Mouse (Mus musculus): ENCODE measurements around the gene Srgap2. TPM values are rescaled to one million over a fixed set of nuclear protein-coding genes. Genes with fewer than 3 reads are reported as not detected.

Gene Srgap2
- total RNA-seq, 2 experiments from 2014 or later: 40.3 to 42.2 TPM

GRCm38 (mm10) chr1:131419307-131419706, 107.8 kb downstream of the Srgap2 start:
- DNase-seq (ENCODE audit: low spot score in 2 of 2): no peak

DNA sequence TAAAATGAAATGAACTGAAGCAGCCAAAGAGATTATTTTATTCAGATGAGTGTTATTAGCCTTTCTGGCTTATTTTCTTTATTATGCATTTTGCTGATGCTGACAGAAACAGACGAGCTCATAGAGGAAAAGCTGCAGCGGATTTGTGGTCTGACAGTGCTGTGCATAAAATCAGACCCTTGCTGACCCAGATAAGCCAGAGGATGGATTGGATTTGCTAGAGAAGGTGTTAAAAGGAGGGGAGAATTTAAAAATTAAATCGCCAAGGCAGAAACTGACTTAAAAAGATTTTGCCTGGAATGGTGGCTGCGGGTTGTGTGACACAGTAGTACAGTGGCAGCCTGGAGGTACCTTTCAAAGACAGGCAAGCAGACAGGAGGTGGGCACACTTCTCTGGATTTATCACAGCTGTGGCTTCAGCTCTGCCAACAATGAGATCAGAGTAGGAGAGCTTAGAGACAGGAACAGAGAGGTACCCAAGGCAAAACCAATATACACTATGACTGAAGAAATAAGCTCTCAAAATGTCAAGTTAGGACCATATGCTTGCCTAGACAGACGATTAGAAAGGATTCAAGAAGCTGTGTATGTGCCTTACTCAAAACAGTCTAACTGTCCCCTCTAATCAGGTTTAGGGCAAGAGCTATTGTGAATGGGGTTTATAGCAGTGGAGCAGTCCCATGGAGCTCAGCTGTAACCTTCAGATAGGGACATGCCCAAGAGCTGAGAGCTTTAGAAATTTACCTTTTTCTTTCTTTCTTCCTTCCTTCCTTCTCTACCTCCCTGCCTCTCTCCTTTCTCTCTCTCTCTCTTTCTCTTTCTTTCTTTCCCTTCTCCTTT, 109.1 kb downstream of the Srgap2 start:
- DNase-seq (ENCODE audit: low spot score in 2 of 2): no peak

- no peak for DNase-seq (ENCODE audit: low spot score in 2 of 2)
These were observed 109.9 kb downstream of the Srgap2 start for GRCm38 (mm10) chr1:131417059-131417750.

- DNase-seq (ENCODE audit: low spot score in 2 of 2): no peak
These were observed 123.6 kb downstream of the Srgap2 start for GRCm38 (mm10) chr1:131403567-131403966.

DNA sequence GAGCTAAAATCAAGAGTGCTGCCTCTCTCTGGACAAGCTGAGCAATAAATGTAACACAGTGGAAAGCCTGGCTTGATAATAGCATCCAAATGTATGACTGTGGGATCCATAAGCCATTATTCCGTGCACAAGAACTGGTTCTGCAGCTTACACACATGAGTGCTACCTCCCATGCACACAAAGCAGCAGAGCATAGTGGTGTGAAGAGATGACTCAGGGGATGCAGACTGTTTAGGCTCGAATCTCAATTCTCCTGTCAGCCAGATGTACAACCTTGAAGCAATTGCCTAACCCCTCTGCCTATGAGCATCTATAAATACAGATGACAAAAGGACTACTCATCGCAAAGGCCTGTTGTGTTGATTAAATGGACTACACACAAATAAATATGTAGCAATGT, 126.3 kb downstream of the Srgap2 start:
- no peak for DNase-seq (ENCODE audit: low spot score in 2 of 2)

DNA sequence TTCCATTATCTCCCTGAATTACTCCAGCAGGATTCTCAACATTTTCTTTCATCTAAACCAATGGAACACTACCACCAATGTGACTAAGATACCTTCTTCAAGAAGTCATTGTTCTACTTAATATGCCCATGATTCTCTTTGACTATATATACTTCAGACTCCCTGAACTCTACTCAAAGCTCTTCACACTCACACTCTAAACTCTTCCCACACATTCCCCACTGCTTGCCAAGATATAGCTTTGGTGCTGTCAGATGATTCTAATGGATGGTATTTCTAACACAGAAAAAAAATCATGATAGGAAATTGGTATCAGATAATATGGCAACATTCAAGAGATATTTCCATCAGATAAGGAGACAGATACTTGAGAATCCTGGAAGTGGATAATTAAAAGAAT, 129.0 kb downstream of the Srgap2 start:
- DNase-seq (ENCODE audit: low spot score in 2 of 2): no peak

GRCm38 (mm10) chr1:131384406-131384805, 142.7 kb downstream of the Srgap2 start:
- DNase-seq (ENCODE audit: low spot score in 2 of 2): no peak

GRCm38 (mm10) chr1:131382184-131382583, 145.0 kb downstream of the Srgap2 start:
- DNase-seq (ENCODE audit: low spot score in 2 of 2): no peak

DNA sequence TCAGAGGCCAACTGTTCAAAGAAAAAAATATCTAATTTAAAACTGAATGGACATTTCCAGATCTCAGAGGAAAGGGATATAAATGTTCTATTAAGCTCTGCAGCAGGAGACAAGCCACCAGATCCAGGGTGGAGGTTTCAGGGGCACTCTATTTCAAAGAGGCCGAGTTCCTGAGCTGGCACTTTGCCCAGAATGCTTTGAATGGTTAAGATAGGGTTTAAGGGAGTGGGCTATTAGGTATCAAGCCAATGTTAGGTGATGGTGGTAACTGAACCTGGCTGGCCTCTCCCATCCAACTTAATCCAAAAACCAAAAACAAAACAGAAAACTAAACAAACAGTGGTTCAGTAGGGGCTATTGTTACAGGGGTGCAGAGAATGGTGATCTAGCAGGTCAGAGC, 146.9 kb downstream of the Srgap2 start:
- DNase-seq (ENCODE audit: low spot score in 2 of 2): no peak

DNA sequence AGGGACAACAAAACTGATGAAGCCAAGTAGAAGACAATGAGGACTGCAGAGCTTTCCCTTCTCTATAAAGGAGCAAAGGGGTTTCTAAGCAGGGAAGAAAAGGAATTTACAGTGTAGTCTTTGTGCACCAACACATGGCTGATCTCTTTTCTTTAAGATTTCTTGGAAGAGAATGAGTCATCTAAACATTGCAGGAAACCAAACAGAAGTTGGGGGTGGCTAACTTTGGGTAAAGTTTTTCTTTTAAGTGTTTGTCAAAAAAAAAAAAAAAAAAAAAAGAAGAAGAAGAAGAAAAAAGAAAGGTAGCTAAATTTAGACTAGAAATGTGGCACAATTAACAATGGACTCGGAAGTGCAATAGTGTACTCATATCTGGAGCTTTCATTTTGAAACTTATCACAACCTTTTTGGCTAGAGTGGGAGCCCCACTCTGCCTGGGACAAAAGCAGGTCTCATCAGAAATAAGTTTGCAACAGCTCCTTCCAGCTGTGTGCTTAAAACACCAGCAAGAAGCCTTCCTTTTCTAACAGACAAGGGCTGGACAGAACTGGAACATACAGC, 148.2 kb downstream of the Srgap2 start:
- DNase-seq (ENCODE audit: low spot score in 2 of 2): no peak

DNA sequence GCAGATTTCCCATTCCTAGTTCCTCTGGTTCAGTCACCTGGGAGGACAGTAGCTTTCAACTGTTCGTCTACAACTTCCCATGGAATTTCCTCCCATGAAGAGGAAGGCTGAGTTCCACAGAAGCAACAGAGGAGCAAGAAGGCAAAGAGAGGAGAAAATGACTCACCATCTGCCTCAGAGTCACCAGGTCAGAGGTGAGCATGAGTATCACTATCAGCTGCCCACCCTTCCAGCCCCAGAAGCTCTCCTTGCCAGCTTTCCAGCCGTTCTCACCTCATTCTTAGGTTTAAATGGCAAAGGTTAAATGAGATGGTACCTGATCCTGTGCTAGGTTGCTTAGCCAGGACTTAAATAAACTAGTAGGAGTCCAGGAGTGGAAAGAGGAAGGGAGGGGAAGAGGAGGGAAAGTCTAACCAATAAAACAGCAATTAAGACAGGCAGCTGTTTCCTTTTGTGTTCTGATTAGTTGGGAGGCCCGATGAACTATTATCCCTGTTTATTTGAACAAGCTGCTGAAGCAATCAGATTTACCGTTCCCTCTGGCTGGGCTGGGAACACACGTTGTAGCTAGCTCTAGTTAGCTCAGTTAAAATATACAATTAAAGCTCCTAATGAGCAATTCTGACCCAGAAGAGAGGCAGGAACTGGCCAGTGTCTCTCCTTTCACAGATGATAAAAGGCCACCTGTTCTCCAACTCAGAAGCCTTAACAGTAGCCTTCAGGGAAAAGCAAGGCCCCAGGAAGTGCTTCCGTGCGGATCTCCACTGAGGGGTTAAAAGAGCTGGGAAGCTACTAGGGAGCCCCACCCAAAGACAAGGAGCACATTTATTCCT, 148.9 kb downstream of the Srgap2 start:
- DNase-seq (ENCODE audit: low spot score in 2 of 2): no peak

DNA sequence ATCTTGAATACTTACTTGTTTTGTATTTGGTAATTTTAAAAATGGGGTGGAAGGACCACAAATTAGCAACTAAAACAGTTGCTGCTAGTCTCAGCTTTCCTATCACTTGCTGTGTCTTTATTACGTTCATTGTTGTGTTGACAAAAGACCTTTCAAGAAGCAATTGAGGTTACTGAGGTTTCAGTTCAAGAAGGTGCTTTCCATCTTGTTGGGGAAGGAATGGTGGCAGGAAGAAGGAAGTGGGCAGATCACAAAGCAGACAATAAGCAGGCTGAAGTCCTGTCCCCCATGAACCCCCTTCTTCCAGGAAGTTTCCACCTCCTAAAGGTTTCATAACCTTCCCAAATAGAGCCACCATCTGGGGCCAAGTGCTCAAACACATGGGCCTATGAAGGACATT, 161.3 kb downstream of the Srgap2 start:
- DNase-seq (ENCODE audit: low spot score in 2 of 2): no peak

DNA sequence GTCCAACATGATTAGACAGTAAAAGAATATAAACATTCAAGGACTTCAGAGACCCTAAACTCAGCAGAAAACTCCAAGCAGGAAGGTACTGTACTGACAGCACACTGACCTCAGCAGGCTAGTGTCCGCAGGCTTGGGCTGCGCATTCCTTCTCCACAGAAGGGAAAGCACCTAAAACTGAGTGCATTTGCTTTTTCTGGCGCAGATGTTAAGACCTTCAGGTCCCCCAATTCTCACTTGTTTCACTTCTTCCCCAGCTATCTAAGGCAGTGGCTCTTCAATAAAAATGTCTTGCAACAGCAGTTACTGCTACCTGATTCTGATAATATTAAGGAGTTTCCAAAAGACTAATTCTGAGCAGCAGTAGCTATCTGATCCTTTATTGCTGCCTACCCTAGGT, 162.7 kb downstream of the Srgap2 start:
- DNase-seq (ENCODE audit: low spot score in 2 of 2): no peak

DNA sequence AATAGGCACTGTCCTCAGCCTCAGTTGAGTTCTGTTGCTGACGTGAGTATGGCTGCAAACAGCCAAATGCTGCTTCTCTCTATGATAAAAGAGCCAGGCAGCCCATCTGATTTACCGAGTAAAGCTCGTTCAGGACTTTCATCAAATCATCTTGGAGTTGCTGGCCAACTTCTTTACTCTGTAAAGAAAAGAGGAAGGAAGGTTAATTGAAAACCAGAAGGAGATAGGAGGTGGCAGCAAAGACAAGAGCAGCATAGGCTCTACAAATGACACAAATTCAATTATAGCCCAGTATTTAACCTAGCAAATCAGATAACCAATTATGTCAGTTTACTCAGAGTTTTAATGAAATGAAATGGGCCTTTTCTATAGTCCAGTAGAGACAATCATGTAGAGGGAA, 163.3 kb downstream of the Srgap2 start:
- DNase-seq (ENCODE audit: low spot score in 2 of 2): no peak

DNA sequence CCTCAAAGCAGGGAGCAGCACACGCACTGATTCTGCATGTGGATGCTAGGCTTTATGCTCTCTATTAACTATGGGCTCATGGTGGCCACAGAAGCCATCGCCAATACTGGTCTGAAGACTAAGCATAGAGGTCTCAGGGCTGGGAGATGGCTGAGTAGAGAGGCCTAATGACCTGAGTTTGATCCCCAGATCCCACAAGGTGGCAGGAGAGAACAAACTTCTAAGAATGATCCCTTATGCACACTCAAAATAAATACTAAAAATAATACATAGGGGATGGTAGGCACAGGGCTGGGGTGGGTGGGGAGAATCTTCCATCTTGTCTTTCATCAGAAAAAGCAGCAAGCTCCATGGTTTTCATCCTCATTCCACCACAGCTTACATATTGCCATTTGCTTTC, 165.1 kb downstream of the Srgap2 start:
- DNase-seq (ENCODE audit: low spot score in 2 of 2): no peak

GRCm38 (mm10) chr1:131360800-131361199, 166.4 kb downstream of the Srgap2 start:
- DNase-seq (ENCODE audit: low spot score in 2 of 2): no peak

DNA sequence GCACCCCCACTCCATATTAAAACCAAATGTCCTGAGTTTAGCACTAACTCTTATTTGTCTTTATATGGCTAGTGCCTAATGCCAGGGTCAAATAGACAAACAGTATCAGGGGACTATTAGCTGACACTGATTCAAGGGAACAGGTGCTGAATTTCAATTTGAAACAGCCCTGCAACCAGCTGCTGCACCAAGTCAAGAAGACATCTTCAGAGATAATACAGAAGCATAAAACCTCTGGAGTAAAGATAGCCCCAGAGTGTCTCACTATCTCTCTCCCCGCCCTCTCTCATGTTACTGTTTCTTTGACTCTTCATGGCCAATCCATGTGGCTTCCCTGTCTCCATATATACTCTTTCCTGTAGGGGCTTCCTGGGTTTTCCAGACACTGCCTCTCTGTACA, 167.5 kb downstream of the Srgap2 start:
- no peak for DNase-seq (ENCODE audit: low spot score in 2 of 2)

DNA sequence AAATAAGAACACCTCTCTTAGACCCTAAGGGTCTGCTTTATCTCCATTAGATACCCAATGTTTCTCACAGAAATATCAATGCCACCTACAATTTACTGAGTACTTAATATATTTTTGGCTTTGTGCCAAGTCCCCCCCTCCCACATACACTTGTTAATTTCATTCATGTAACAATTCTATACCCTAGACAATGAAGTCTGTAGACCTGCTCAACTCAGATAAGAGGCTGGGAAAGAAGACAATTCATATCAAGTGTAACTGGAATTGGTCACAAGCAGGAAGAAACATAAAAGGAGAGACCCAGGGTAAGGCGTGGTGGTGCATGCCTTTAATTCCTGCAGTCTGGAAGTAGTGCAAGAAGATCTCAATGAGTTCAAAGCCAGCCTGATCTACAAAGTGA, 169.9 kb downstream of the Srgap2 start:
- no peak for DNase-seq (ENCODE audit: low spot score in 2 of 2)

DNA sequence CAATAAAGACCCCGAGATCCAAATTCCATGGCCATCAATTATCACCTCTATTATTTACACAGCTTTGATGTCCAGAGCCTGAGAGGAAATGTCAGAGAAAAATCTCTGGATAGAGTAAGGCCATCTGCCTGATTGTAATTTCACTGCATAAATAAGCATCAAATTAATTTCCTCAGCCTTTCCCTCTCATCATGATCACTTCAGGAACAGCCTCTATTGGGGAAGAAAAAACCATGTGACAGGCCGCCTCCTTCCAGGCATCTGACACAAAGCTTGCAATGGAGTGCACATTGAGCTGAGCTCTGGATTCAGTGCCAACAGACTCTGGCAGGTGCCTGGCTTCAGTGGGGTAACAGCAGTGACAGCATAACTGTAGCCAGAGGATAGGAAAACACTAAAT, 175.7 kb downstream of the Srgap2 start:
- DNase-seq (ENCODE audit: low spot score in 2 of 2): no peak

GRCm38 (mm10) chr1:131349993-131350510, 177.1 kb downstream of the Srgap2 start:
- no peak for DNase-seq (ENCODE audit: low spot score in 2 of 2)

DNA sequence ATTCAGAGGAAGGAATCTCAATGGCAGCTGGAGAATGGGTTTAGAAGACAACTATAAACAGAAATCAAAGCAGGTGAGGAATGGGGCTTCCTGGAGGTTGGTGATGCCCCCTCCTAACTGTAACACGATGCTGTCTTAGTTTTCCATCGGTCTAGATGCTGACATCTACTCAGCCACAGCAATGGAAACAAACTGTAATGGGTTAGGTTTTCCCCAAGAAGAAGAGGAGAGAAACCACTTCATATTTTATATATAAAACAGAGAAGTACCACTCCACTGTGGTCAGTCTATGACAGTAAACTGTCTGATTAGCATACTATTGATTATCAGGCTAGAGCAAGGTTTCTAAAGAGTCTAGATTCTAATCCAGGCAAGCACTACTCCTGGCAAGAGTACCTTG, 179.4 kb downstream of the Srgap2 start:
- DNase-seq (ENCODE audit: low spot score in 2 of 2): no peak
